Mouse (Mus musculus): ENCODE measurements around the gene Napepld. TPM values are rescaled to one million over a fixed set of nuclear protein-coding genes. Genes with fewer than 3 reads are reported as not detected.

Gene Napepld
- 2.3 and 3.9 TPM in 2 replicates for polyA plus RNA-seq (2014; fragmentation: Nextera tagmentation; extraction: Ambion mirVana)

DNA sequence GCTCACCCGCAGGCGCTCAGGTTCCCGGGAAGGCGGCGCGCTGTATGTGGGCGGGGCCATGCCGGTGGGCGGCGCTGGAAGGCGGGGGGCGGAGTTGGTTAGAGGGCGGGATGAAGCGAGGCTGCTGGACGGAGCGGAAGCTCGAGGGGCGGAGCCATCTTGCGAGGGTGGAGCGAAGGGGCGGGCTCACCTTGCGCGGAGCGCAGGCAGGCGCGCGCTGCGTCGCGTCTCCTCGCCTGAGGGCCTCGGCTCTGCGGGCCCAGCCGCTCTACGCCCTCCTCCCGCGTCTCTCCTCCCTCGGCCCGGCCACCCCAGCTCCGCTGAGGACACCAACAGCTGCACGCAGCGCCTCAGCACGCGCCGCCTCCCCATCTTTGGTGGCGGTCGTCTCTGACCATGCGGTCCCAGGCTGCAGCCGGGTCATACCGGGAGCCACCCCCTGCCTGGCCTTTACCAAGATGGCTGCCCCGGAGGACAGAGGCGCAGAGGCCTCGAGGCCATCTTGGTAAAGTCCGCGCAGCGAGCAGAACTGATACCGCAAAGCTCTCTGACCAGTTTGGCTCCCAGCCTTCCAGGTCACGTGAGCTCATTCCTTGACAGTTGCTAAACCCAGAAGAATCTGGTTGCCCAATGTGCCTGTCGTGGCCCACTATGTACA is at the start of gene Napepld:
Gene Napepld (minus strand): TSS at position 46 of the 658 bp plus-strand sequence.
- peak within 1 kb of the TSS; percentile 99 for H3K27ac ChIP-seq (replicated peaks; ENCODE audit: low read depth, low read length)
- H3K4me2 ChIP-seq (ENCODE audit: low read length), result peak within 1 kb of the TSS; percentile 69
- peak within 1 kb of the TSS; percentile 70 for H3K4me3 ChIP-seq (replicated peaks; ENCODE audit: low read depth, low read length)
- H3K4me1 ChIP-seq (ENCODE audit: control insufficient read depth, insufficient read depth, low read length), result 0 out of 2 replicates have a peak, but pooled peaks cover 3% of the 10 kb centered on the region
- peak within 1 kb of the TSS; percentile 90 for H3K9ac ChIP-seq (replicated peaks; ENCODE audit: low read length)
- no peaks in the 10 kb centered on the region for H3K27me3 ChIP-seq (ENCODE audit: control insufficient read depth, insufficient read depth, low read length)
- no peaks in the 10 kb centered on the region for H3K9me3 ChIP-seq (ENCODE audit: control insufficient read depth, low read length)
- DNase-seq (peak; percentile 99), ATAC-seq (ENCODE audit: low FRiP score, low TSS enrichment) (peak; percentile 99)
- under 1% methylated on average over 53 of the region's 59 CpGs for WGBS
- H3K36me3 ChIP-seq (ENCODE audit: control insufficient read depth, insufficient read depth, low read length), result no peaks in the 10 kb centered on the region

DNA sequence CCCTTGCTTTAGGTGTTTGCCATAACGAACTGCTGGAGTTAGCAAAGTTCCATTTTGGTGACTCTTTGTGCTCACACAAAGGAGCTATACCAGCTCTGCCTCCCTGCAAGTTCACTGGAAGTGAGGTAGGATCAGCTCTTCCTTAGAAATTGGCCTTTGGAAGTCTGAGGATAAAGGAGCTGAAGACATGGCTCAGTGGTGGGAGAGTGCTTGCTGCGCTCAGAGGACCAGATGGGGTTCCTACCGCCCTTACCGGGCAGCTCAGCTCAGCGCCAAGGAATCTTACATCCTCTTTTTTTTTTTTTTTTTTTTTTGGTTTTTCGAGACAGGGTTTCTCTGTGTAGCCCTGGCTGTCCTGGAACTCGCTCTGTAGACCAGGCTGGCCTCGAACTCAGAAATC is 44.8 kb upstream of the Napepld start:
- Histone ChIP-seq H3K36me3 (ENCODE audit: control insufficient read depth, insufficient read depth, low read length) (peaks cover 94% of the 10 kb centered on the region), H3K4me2 (ENCODE audit: low read length) (no peak overlapping the region), H3K27ac (replicated peaks; ENCODE audit: low read depth, low read length) (no peak overlapping the region), H3K27me3 (ENCODE audit: control insufficient read depth, insufficient read depth, low read length) (no peaks in the 10 kb centered on the region), H3K9me3 (ENCODE audit: control insufficient read depth, low read length) (no peaks in the 10 kb centered on the region), H3K4me3 (replicated peaks; ENCODE audit: low read depth, low read length) (no peak overlapping the region), H3K9ac (replicated peaks; ENCODE audit: low read length) (no peak overlapping the region), H3K4me1 (ENCODE audit: control insufficient read depth, insufficient read depth, low read length) (no peaks in the 10 kb centered on the region)
- DNase-seq, result no peak
- WGBS, result 96% methylated on average over 6 of the region's 8 CpGs
- no peak for ATAC-seq (ENCODE audit: low FRiP score, low TSS enrichment)

DNA sequence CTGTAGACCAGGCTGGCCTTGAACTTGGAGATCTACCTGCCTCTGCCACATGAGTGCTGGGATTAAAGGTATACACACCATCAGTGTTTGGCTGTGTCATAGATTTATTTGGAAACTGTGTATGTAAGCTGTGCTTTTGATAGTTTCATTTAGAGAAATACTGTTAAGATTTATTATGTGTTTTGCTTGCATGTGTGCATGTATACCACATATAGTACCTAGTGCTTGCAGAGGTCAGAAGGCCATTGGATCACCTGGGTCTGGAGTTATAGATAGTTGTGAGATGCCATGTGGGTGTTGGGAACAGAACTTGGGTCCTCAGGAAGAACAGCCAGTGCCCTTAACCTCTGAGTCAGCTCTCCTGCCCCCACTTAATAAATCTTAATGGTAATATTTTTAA is 43.5 kb upstream of the Napepld start:
- DNase-seq (no peak), ATAC-seq (ENCODE audit: low FRiP score, low TSS enrichment) (no peak)

DNA sequence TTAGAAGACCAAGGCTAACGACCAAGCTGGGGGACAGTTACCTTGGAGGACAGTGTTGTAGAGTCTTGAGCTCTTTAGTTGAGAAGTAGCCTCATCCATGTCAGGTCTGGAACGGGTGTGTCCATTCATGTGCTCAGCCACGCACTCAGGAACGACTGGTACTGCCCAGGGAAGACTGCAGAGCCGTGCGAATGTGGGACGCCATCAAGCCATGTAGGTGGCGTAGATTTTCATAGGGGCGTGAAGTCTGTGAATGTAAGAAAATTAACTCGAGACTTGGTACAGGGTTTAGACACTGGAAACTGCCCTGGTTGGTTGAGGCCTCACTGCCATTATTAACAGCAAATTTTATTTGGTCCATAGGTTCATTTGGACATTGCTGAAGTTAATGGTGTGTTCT is 42.4 kb upstream of the Napepld start:
- ATAC-seq (ENCODE audit: low FRiP score, low TSS enrichment) (no peak), DNase-seq (no peak)
- no peak overlapping the region for H3K27ac ChIP-seq (replicated peaks; ENCODE audit: low read depth, low read length)
- no peaks in the 10 kb centered on the region for H3K4me1 ChIP-seq (ENCODE audit: control insufficient read depth, insufficient read depth, low read length)
- no peak overlapping the region for H3K9ac ChIP-seq (replicated peaks; ENCODE audit: low read length)
- peaks cover 96% of the 10 kb centered on the region for H3K36me3 ChIP-seq (ENCODE audit: control insufficient read depth, insufficient read depth, low read length)
- 95% methylated on average over 10 of the region's 10 CpGs for WGBS
- no peak overlapping the region for H3K4me3 ChIP-seq (replicated peaks; ENCODE audit: low read depth, low read length)
- H3K9me3 ChIP-seq (ENCODE audit: control insufficient read depth, low read length), result no peaks in the 10 kb centered on the region
- H3K27me3 ChIP-seq (ENCODE audit: control insufficient read depth, insufficient read depth, low read length), result no peaks in the 10 kb centered on the region
- no peak overlapping the region for H3K4me2 ChIP-seq (ENCODE audit: low read length)

More for the DNA sequence above, 43.5 kb upstream of the Napepld start:
- Histone ChIP-seq H3K9ac (replicated peaks; ENCODE audit: low read length) (no peak overlapping the region), H3K27me3 (ENCODE audit: control insufficient read depth, insufficient read depth, low read length) (no peaks in the 10 kb centered on the region), H3K4me2 (ENCODE audit: low read length) (no peak overlapping the region), H3K4me3 (replicated peaks; ENCODE audit: low read depth, low read length) (no peak overlapping the region), H3K4me1 (ENCODE audit: control insufficient read depth, insufficient read depth, low read length) (no peaks in the 10 kb centered on the region), H3K27ac (replicated peaks; ENCODE audit: low read depth, low read length) (no peak overlapping the region), H3K36me3 (ENCODE audit: control insufficient read depth, insufficient read depth, low read length) (peaks cover 96% of the 10 kb centered on the region), H3K9me3 (ENCODE audit: control insufficient read depth, low read length) (no peaks in the 10 kb centered on the region)

DNA sequence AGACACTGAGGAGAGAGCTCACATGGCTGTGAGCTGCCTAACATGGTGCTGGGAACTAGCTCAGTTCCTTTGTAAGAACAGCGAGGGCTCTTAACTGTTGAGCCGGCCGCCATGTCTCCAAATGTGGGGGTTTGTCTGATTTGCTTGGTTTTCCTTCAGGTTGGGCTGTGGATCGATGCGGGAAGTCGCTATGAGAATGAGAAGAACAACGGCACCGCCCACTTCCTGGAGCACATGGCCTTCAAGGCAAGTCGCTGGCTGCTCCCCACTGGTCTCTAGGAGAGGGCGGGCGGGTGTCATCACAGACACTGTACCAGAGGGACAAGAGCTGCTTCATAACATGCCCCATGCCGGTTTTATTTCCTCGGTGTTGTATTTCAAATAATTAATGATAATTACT is 38.7 kb upstream of the Napepld start:
- Histone ChIP-seq H3K4me2 (ENCODE audit: low read length) (no peak overlapping the region), H3K27ac (replicated peaks; ENCODE audit: low read depth, low read length) (no peak overlapping the region), H3K4me3 (replicated peaks; ENCODE audit: low read depth, low read length) (no peak overlapping the region), H3K4me1 (ENCODE audit: control insufficient read depth, insufficient read depth, low read length) (peaks cover 9% of the 10 kb centered on the region), H3K27me3 (ENCODE audit: control insufficient read depth, insufficient read depth, low read length) (no peaks in the 10 kb centered on the region), H3K36me3 (ENCODE audit: control insufficient read depth, insufficient read depth, low read length) (peaks cover 59% of the 10 kb centered on the region), H3K9me3 (ENCODE audit: control insufficient read depth, low read length) (no peaks in the 10 kb centered on the region), H3K9ac (replicated peaks; ENCODE audit: low read length) (no peak overlapping the region)
- 92% methylated on average over 13 of the region's 13 CpGs for WGBS
- DNase-seq (no peak), ATAC-seq (ENCODE audit: low FRiP score, low TSS enrichment) (no peak)

DNA sequence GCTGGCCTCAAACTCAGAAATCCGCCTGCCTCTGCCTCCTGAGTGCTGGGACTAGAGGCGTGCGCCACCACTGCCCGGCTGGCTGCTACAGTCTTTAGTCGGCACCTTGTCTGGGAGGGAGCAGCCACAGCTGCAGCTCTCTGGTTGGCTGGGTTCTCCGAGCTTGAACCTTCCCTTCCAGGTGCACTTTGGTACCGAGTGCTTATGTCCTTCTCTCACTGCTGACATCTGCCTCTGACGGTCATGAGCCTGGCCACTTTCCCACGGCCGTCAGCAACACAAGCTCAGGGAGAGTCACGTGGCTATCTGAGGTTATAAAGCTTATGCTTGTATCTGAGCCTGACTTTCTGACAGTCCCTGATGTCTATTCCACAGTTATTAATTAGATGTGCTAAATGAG is 37.9 kb upstream of the Napepld start:
- no peak overlapping the region for H3K9ac ChIP-seq (replicated peaks; ENCODE audit: low read length)
- 92% methylated on average over 11 of the region's 11 CpGs for WGBS
- ATAC-seq (ENCODE audit: low FRiP score, low TSS enrichment) (no peak), DNase-seq (no peak)
- no peak overlapping the region for H3K27ac ChIP-seq (replicated peaks; ENCODE audit: low read depth, low read length)
- H3K4me3 ChIP-seq (replicated peaks; ENCODE audit: low read depth, low read length), result no peak overlapping the region
- H3K36me3 ChIP-seq (ENCODE audit: control insufficient read depth, insufficient read depth, low read length), result peaks cover 52% of the 10 kb centered on the region
- no peaks in the 10 kb centered on the region for H3K27me3 ChIP-seq (ENCODE audit: control insufficient read depth, insufficient read depth, low read length)
- no peak overlapping the region for H3K4me2 ChIP-seq (ENCODE audit: low read length)
- H3K4me1 ChIP-seq (ENCODE audit: control insufficient read depth, insufficient read depth, low read length), result peaks cover 9% of the 10 kb centered on the region
- H3K9me3 ChIP-seq (ENCODE audit: control insufficient read depth, low read length), result no peaks in the 10 kb centered on the region

DNA sequence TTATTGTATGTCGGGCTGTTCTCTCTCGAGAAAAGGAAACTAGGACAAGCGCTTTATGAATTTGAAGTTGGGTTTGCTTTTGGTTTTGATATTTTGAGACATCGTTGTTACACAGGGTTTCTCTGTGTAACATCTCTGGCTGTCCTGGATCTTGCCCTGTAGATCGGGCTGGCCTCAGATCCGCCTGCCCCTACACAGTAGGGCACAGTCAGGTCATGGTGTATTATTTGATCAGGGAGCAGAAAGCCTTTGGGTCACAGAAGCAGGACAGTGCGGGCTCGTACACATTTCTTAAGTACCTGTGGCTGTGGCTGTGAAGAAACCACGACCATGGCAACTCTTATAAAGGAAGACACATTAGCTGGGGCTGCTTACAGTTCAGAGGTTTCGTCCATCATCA is 36.4 kb upstream of the Napepld start:
- ATAC-seq (ENCODE audit: low FRiP score, low TSS enrichment), result no peak
- peak overlapping the region; percentile 90 for H3K9ac ChIP-seq (replicated peaks; ENCODE audit: low read length)
- H3K27me3 ChIP-seq (ENCODE audit: control insufficient read depth, insufficient read depth, low read length), result no peaks in the 10 kb centered on the region
- DNase-seq, result no peak
- H3K27ac ChIP-seq (replicated peaks; ENCODE audit: low read depth, low read length), result no peak overlapping the region
- 32% methylated on average over 10 of the region's 10 CpGs for WGBS
- H3K4me1 ChIP-seq (ENCODE audit: control insufficient read depth, insufficient read depth, low read length), result peaks cover 16% of the 10 kb centered on the region
- no peaks in the 10 kb centered on the region for H3K9me3 ChIP-seq (ENCODE audit: control insufficient read depth, low read length)
- H3K36me3 ChIP-seq (ENCODE audit: control insufficient read depth, insufficient read depth, low read length), result peaks cover 37% of the 10 kb centered on the region
- peak overlapping the region; percentile 97 for H3K4me3 ChIP-seq (replicated peaks; ENCODE audit: low read depth, low read length)
- peak overlapping the region; percentile 79 for H3K4me2 ChIP-seq (ENCODE audit: low read length)

DNA sequence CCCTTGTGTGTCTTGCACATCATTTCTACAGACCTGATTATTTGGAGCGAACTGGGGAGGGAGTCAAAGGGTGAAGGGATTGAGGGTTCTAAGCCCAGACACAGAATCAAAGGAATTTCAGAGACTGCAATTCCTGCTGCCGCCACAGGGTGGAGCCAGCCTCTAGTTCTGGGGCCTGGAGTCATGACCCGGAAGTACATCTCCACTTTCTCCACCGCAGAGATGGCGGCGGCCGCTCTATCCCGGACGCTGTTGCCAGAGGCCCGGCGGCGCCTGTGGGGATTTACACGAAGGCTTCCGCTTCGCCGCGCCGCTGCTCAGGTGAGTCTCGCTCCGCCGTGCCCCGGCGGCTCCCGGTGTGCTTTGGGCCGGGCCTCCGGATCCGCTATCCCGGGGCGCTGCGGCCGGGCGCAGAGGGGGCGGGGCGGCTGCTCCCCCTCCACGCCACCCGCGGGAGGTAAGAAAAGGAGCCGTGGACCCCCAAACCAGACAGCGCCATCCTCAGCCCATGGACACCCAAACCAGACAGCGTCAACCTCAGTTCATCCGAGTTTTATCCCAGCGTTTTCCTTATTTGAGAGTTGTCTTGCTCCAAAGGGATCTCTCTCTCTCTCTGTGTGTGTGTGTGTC is 35.9 kb upstream of the Napepld start, which contains the start of gene Pmpcb:
Gene Pmpcb (plus strand): TSS at position 186 of the 630 bp plus-strand sequence.
- H3K4me2 ChIP-seq (ENCODE audit: low read length), result peak within 1 kb of the TSS; percentile 79
- peak within 1 kb of the TSS; percentile 97 for H3K4me3 ChIP-seq (replicated peaks; ENCODE audit: low read depth, low read length)
- H3K36me3 ChIP-seq (ENCODE audit: control insufficient read depth, insufficient read depth, low read length), result peaks cover 31% of the 10 kb centered on the region
- H3K9me3 ChIP-seq (ENCODE audit: control insufficient read depth, low read length), result no peaks in the 10 kb centered on the region
- H3K9ac ChIP-seq (replicated peaks; ENCODE audit: low read length), result peak within 1 kb of the TSS; percentile 90
- DNase-seq, result peak; percentile 95
- peak within 1 kb of the TSS; percentile 86 for H3K27ac ChIP-seq (replicated peaks; ENCODE audit: low read depth, low read length)
- H3K27me3 ChIP-seq (ENCODE audit: control insufficient read depth, insufficient read depth, low read length), result no peaks in the 10 kb centered on the region
- WGBS, result under 1% methylated on average over 42 of the region's 42 CpGs
- ATAC-seq (ENCODE audit: low FRiP score, low TSS enrichment), result peak; percentile 79
- H3K4me1 ChIP-seq (ENCODE audit: control insufficient read depth, insufficient read depth, low read length), result peaks cover 22% of the 10 kb centered on the region

DNA sequence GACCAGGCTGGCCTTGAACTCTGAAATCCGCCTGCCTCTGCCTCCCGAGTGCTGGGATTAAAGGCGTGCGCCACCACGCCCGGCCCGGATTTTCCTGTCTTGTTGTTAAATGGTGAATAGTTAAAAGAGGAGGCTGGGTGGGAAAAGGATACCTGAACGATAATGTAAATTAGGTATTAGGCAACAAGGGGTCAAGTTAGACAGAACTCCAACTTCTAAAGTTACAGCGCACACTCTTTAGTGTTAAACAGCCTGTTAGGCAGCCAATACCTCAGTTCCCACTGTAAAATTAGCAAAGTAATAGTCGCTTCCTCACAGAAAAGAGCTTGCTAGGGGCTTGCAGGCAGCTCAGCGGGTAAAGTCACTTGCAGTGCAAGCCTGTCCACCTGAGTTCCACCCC is 34.9 kb upstream of the Napepld start:
- no peak overlapping the region for H3K27ac ChIP-seq (replicated peaks; ENCODE audit: low read depth, low read length)
- no peaks in the 10 kb centered on the region for H3K27me3 ChIP-seq (ENCODE audit: control insufficient read depth, insufficient read depth, low read length)
- DNase-seq, result no peak
- H3K36me3 ChIP-seq (ENCODE audit: control insufficient read depth, insufficient read depth, low read length), result peaks cover 21% of the 10 kb centered on the region
- no peak for ATAC-seq (ENCODE audit: low FRiP score, low TSS enrichment)
- no peaks in the 10 kb centered on the region for H3K9me3 ChIP-seq (ENCODE audit: control insufficient read depth, low read length)
- no peak overlapping the region for H3K4me3 ChIP-seq (replicated peaks; ENCODE audit: low read depth, low read length)
- no peak overlapping the region for H3K4me2 ChIP-seq (ENCODE audit: low read length)
- WGBS, result 86% methylated on average over 11 of the region's 11 CpGs
- no peak overlapping the region for H3K9ac ChIP-seq (replicated peaks; ENCODE audit: low read length)
- H3K4me1 ChIP-seq (ENCODE audit: control insufficient read depth, insufficient read depth, low read length), result peaks cover 22% of the 10 kb centered on the region

Data from midbrain, embryonic 14.5 days (tissue).